Mouse (Mus musculus) stomach, postnatal 0 days (tissue): ENCODE measurements around the gene Polr3b.

Experiments used
- CTCF ChIP-seq: IDR thresholded peaks from 2 replicates; pipeline ENCODE4 v1.5.1; 2016; ENCODE audit warnings: antibody characterized with exemption, low read depth, mild to moderate bottlenecking, moderate library complexity
- EP300 ChIP-seq: optimal IDR thresholded peaks from 2 replicates; pipeline ENCODE3; 2016; ENCODE audit warnings: antibody characterized with exemption

DNA sequence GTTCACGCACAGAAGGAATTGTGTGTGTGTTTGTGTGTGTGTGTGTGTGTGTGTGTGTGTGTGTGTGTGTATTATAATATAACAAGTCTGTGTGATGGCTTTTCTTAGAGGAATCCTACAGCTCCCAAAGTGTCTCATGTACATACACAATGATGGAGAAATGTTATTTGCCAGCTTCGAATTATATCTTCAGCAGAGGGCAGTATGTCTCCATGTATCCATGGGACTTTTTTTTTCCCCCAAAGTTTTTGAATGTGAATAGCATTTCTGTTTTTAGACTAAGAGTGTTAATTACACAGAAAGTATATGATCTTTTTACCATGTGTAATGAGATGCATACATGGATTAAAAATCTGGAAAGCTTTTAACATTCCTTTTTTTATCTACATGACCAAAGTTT, 19.5 kb downstream of the Polr3b start:
- TF ChIP-seq CTCF (peak; percentile 66), EP300 (no peak)
